ENCODE assay signal across 19 mouse cellular contexts in the genomic region with DNA sequence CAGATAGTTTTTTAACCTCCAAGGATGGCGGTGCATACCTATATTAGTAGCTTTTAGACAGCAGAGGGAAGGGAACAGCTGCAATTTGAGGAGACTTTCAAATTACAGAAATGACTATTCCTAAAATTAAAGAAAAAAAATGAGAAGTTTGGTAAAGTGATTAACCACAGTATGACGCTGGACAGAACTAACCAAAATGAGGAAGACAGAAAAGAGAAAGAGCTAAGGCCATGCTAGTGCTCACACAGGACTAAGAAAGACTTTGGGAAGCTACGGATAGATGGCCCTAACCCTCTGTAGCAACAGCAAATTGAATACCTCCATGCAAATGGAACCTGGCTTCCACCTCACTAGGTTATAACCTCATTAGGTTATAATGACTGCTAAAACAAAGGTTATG.
DNase-seq lines count a peak whose midpoint lies in the region; ATAC-seq lines count a peak whose summit lies in the region.
"Had no signal": no experiment of that assay in that cellular context is flagged by ENCODE, and none has a peak within 500 bp of the region (broad histone marks: within the 10 kb centered on the region; RNA-seq: fewer than 3 reads in every experiment).

No protein-coding gene starts in this region.

- no peak for ATAC-seq in heart, embryonic 15.5 days (replicated peaks; ENCODE audit: insufficient number of reproducible peaks, insufficient read depth, low FRiP score, low read depth)
- peak; percentile 67 for ATAC-seq in megakaryocyte progenitor cell, adult 5-6 weeks (replicated peaks; ENCODE audit: poor library complexity)
- ATAC-seq: forebrain, embryonic 13.5 days had no signal

- H3K9me3 ChIP-seq in heart, embryonic 15.5 days (replicated peaks), result no peaks in the 10 kb centered on the region
- H3K9me3 ChIP-seq: embryonic facial prominence, embryonic 10.5 days; forebrain, embryonic 13.5 days; hindbrain, embryonic 10.5 days; lung, embryonic 15.5 days; neural tube, embryonic 12.5 days had no signal

- H3K4me1 ChIP-seq in heart, embryonic 15.5 days (replicated peaks), result peaks cover 87% of the 10 kb centered on the region

- H3K9ac ChIP-seq in heart, embryonic 15.5 days, result no peak overlapping the region
- H3K9ac ChIP-seq: lung, embryonic 15.5 days; neural tube, embryonic 12.5 days had no signal

- no peak for DNase-seq in heart, postnatal 25 days (ENCODE audit: low spot score)
- DNase-seq in 416B (ENCODE audit: low read depth), result peak; percentile 70
- peak; percentile 36 for DNase-seq in MEL-GATA-1-ER (ENCODE audit: extremely low read depth, low read depth)
- no peak for DNase-seq in thymus, postnatal 25 days
- DNase-seq in kidney, adult 11 months, result no peak
- DNase-seq: cerebellum, adult 11 months; kidney, adult 8-10 months; kidney, postnatal 25 days; layer of hippocampus, adult 9-11 months; liver; spleen, adult 18-20 months; thymus, postnatal 4 days had no signal

- H3K4me3 ChIP-seq in heart, embryonic 15.5 days, result no peak overlapping the region
- H3K4me3 ChIP-seq: embryonic facial prominence, embryonic 10.5 days; forebrain, embryonic 13.5 days; hindbrain, embryonic 10.5 days; lung, embryonic 15.5 days; neural tube, embryonic 12.5 days had no signal

- H3K27me3 ChIP-seq in heart, embryonic 15.5 days, result no peaks in the 10 kb centered on the region
- H3K27me3 ChIP-seq: forebrain, embryonic 13.5 days; lung, embryonic 15.5 days; neural tube, embryonic 12.5 days had no signal

- no peaks in the 10 kb centered on the region for H3K36me3 ChIP-seq in heart, embryonic 15.5 days
- H3K36me3 ChIP-seq: neural tube, embryonic 12.5 days had no signal

- H3K27ac ChIP-seq in heart, embryonic 15.5 days, result peak overlapping the region; percentile 65; the same call in 1 of the 2 replicates
- H3K27ac ChIP-seq: embryonic facial prominence, embryonic 10.5 days; forebrain, embryonic 13.5 days; lung, embryonic 15.5 days; neural tube, embryonic 12.5 days had no signal

- WGBS in heart, embryonic 15.5 days, result 72% methylated on average over 3 of the region's 3 CpGs

- no peak overlapping the region for H3K4me2 ChIP-seq in heart, embryonic 15.5 days
- H3K4me2 ChIP-seq: forebrain, embryonic 13.5 days; lung, embryonic 15.5 days; neural tube, embryonic 12.5 days had no signal

- intact Hi-C loops in heart, postnatal 25 days (cut with DNase I), result loop anchor here (5.0 kb wide), 1 partner anchor 34 kb away; no protein-coding TSS in a partner anchor

Comparison
In these comparisons a context has a peak if more than half of its experiments do, and no peak if none do; other contexts are left out.
1. DNase-seq: peak in 416B (single experiment) and MEL-GATA-1-ER (single experiment); none in heart, postnatal 25 days (single experiment), thymus, postnatal 25 days (single experiment) and kidney, adult 11 months (single experiment).